Mouse (Mus musculus): Measurements from ENCODE around the gene Prss34.

The Prss34 gene

DNA sequence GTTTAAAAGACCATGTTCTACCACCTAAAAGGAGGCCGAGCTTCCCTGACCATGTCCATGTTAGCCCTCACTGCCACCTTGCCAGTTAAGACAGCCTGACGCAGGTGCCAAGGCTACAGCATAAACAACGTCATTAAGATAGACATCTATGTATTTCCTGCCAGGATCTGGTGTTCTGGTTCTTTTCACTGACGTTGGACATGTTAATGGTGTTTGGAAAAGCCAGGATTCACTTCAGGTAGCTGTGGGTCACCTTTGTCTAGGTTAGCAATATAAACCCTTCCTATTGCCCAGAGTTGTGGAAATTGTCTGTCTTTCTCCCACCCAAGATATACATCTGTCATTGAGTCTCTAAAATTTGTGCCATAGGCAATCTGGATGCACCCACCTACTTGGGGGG lies 10.2 kb downstream of the Prss34 start, which contains the start of gene Prss28:
TSS of gene Prss28 (plus strand) at position 301 of the 400 bp plus-strand sequence.
- DNase-seq (ENCODE audit: extremely low read depth, low read depth, low spot score), result no peak

DNA sequence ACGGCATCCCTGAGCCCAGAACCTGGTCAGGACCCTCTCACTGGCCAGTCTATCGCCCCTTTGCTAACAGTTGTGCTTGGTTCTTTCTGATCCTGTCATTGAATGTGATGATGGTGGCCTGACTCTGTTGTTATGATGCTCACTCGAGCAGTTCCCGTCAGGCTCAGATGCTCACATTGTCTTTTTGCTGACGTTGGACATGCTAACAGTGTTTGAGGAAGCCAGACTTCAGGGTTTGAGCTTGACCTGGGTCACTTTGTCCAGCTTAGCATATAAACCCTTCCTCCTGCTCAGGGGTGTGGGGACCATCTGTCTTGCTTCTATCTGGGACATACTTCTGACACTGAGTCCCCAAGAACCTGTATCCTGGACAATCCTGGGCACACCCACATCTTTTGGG lies 20.2 kb downstream of the Prss34 start, which contains the start of gene Prss29:
TSS of gene Prss29 (plus strand) at position 301 of the 400 bp plus-strand sequence.
- DNase-seq (ENCODE audit: extremely low read depth, low read depth, low spot score), result no peak

DNA sequence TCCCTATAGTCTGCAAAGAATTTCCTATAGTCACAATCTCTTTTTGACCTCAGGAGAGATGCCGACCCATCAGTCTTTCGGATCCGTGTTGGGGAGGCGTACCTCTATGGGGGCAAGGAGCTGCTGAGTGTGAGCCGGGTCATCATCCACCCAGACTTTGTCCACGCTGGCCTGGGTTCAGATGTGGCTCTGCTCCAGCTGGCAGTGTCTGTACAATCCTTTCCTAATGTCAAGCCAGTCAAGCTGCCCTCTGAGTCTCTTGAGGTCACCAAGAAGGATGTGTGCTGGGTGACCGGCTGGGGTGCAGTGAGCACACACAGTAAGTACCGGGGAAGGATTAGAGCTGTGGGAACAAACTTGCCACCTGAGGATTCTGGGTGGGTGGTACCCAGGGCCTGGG lies 22.6 kb downstream of the Prss34 start:
- no peak for DNase-seq (ENCODE audit: extremely low read depth, low read depth, low spot score)

DNA sequence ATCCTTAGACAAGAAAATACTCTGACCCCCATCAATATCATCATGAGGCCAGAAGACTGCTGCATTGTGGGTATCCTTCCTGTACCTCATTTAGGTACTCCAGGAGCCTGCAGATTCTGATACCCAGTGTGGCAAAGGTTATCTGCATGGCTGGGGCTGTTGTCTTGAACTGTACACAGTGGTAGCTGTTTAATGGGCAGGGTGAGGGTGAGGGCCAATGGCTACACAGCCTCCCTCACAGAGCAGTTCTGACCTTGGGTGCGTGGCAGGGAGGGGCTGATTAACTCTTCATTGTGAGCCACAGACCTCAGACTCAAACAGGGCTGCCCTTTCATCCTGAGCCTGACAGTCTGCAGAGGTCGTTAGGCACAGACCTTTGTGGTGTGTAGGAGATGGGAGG lies 24.7 kb downstream of the Prss34 start:
- DNase-seq (ENCODE audit: extremely low read depth, low read depth, low spot score), result no peak

DNA sequence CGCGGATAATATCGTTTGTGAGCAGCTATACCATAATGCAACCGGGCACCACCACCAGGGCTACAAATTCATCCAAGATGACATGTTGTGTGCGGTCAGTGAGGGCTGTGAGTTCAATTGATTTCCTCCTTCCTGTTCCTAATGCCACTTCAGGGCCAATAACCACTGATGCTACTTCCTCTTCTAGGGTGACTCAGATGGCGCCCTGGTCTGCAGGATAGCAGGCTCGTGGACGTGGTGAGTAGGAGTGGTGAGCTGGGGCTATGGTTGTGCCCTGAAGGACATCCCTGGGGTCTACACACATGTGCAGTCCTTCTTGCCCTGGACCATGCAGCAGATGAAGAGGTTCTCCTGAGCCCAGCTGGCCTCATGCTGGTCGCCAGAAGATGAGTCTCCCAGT lies 34.1 kb downstream of the Prss34 start:
- DNase-seq (ENCODE audit: extremely low read depth, low read depth, low spot score), result no peak

DNA sequence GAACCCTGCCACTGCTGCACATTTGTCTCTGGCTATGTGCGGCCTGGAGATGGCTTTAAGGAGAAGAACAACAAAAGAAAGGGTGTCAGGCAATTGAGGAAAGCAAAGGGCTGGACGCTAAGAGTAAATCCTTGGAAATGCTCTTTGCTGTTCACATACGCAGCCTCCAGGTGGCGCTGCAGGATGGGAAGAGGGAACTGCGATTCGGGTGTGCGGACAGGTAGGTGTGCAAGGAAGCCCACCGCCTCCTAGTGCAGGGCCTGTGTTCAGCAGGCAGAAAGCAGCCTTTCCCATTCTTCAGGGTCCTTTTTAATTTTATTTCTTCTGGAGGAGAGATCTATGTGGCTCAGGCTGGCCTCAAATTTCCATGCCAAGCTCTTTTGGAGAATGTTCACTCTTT lies 35.7 kb downstream of the Prss34 start:
- DNase-seq (ENCODE audit: extremely low read depth, low read depth, low spot score), result no peak

DNA sequence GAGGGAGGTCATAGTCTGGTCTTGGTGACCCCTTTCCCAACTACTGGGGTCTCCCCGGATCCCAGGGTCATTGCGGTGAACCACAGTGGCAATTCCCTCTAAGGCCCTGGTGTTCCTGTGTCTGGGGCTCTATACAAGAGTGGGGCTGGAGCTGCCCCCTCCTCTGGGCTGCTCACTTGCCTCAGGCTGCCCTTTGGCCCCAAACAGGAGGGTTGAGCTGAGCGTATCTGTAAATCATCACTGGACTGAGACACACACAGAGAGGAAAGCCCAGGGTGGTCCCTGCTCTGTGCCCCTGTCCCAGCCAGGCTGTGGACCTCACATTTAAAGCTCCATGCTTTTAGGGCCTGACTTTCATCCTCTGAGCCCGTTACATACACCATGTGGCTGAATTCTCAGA lies 40.0 kb downstream of the Prss34 start:
- DNase-seq (ENCODE audit: extremely low read depth, low read depth, low spot score), result no peak

DNA sequence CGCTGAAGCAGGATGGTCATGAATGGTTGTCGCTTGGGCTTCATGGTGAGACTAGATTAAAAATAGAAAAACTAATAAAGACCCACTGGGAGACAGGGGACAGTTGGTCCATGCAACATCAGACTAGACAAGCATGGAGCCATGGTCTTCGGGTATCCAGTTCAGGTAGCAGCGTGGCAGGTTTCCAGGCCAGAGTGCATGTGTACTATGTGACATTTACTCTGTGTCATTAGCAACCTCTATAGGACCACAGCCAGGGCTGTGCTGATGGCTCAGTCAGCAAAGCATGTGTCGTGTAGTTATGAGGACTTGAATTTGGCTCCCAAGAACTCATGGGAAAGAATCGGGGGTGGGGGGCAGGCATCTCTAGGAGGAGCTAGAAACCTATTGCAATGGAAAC lies 41.8 kb downstream of the Prss34 start:
- DNase-seq (ENCODE audit: extremely low read depth, low read depth, low spot score), result no peak

DNA sequence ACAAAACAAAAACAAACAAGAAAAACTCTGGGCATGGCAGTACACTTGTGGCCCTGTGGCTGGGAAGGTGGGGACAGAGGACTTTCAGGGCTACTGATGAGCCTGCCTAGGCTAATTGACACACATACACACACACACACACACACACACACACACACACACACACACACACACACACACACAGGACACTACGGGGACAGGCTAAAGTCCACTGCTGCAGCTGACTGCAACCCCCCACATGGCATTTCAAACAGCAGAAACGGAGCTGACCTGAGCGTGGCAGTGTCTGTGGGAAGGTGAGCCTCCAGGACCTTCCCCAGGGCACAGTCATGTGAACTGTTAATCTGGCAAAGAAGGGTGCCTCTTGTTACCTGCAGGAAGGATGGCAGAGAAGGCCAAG lies 43.3 kb downstream of the Prss34 start:
- no peak for DNase-seq (ENCODE audit: extremely low read depth, low read depth, low spot score)

DNA sequence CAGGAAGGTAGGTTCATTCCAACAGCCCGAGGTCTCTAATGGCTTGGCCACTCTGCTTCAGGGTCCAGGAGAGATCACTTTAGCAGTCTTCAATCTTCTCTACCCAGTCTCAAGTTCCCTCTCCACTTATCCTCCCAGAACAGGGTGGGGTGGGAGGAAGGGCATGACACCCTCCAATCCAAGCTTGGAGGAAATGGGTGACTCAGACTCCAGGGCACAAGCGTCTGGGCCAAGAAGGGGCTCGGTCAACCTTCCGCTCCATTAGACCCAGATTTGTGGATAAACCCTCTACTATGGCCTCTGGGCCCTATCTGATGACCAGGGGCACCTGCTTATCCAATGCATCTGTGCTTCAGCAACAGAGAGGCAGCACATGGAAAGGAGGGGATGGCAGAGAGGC lies 47.3 kb downstream of the Prss34 start, which contains the start of gene Tpsab1:
TSS of gene Tpsab1 (minus strand) at position 101 of the 400 bp plus-strand sequence.
- no peak for DNase-seq (ENCODE audit: extremely low read depth, low read depth, low spot score)
